Mouse (Mus musculus): ENCODE results near the gene Phc1. TPM values are rescaled to one million over a fixed set of nuclear protein-coding genes. Genes with fewer than 3 reads are reported as not detected.

Gene Phc1
- polyA plus RNA-seq, 1 experiment: 23.0 TPM

DNA sequence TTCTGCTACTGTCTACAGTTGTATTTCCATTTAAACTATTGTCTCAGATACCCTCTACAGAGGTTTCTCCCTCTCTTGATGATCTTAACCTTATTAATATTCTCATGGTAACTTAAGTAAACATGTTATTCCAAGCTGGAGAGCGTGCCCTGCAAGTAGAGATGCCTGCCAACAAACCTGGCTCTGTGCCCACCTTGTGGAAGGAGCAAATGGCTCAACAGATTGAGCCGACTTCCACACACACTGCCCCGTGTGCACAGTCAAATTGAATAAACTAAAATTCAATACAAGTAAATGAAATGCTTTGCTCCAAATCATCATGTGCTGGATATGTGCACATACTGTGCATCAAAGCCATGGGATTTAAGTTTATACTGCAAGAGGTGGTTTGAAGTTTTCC is 71.8 kb downstream of the Phc1 start:
- no peak overlapping the region for H3K4me3 ChIP-seq (ENCODE audit: extremely low read depth, insufficient read depth, insufficient read length)
- no peaks in the 10 kb centered on the region for H3K36me3 ChIP-seq (ENCODE audit: control insufficient read depth, insufficient read depth, low read length)
- TF ChIP-seq POLR2A (IDR thresholded peaks at IDR 0.05; ENCODE audit: low read depth, low read length) (no peak), CTCF (IDR thresholded peaks at IDR 0.05; ENCODE audit: extremely low read depth, insufficient read depth, insufficient read length, insufficient replicate concordance) (no peak)
- WGBS: 60% methylated on average over 3 of the region's 3 CpGs
- H3K4me1 ChIP-seq (ENCODE audit: control insufficient read depth, insufficient read depth, insufficient read length): no peaks in the 10 kb centered on the region
- H3K27ac ChIP-seq (ENCODE audit: insufficient read depth, low read length): no peak overlapping the region
- no peak for DNase-seq (ENCODE audit: low read depth in 1 of 2, low spot score in 2 of 2)
- no peaks in the 10 kb centered on the region for H3K27me3 ChIP-seq (ENCODE audit: control insufficient read depth, insufficient read depth, low read length)

Other genes with a start within 250 kb of the Phc1 start
- gene Klrg1, start 57.7 kb downstream of the Phc1 start, polyA plus RNA-seq (2012; rRNA removed): 1.1 and 1.2 TPM in 2 replicates
- 41.5 and 44.9 TPM in 2 replicates for gene M6pr, start 31.8 kb downstream of the Phc1 start, polyA plus RNA-seq (2012; rRNA removed)
- not detected in 2 replicates for gene Rimklb, start 158.2 kb upstream of the Phc1 start, polyA plus RNA-seq (2012; rRNA removed)
- 11.7 and 13.3 TPM in 2 replicates for gene Mfap5, start 165.3 kb upstream of the Phc1 start, polyA plus RNA-seq (2012; rRNA removed)
- 0.20 and 0.38 TPM in 2 replicates for gene Aicda, start 213.2 kb upstream of the Phc1 start, polyA plus RNA-seq (2012; rRNA removed)